Mouse (Mus musculus) embryonic fibroblast, embryonic 13.5 days (primary cell): Measurements from ENCODE around the gene 4930539E08Rik.

Source experiments
- CTCF ChIP-seq: IDR thresholded peaks from 2 replicates; pipeline ENCODE4 v1.5.1; 2011; ENCODE audit warnings: mild to moderate bottlenecking, control low read depth, low read length, moderate library complexity, borderline replicate concordance; ENCODE audit not compliant: insufficient read depth
- POLR2A ChIP-seq: IDR thresholded peaks from 2 replicates; pipeline ENCODE4 v1.6.1; 2011; ENCODE audit warnings: low read depth, mild to moderate bottlenecking, control low read depth, low read length, moderate library complexity

- TF ChIP-seq POLR2A (no peak), CTCF (no peak)
Measured at GRCm38 (mm10) chr17:28870435-28870834, 44.7 kb downstream of the 4930539E08Rik start.
